Mouse (Mus musculus) embryonic facial prominence, embryonic 14.5 days (tissue): ENCODE results near the gene Phf6. TPM values are rescaled to one million over a fixed set of nuclear protein-coding genes. Genes with fewer than 3 reads are reported as not detected.

Experiments used
- ATAC-seq: fragments of 200-750 bp; cut with Nextera tagmentation; 2 replicates; pipeline ENCODE4 v1.8.0; 2017; ENCODE audit warnings: low read depth, moderate number of reproducible peaks, moderate TSS enrichment
- DNase-seq: peaks from one replicate; pipeline ENCODE4 v3.0.0-alpha.2; 2015; ENCODE audit warnings: low spot score
- H3K27ac ChIP-seq: fragments of 300-500 bp; sonication (generic); replicated peaks from 2 replicates; pipeline ENCODE4 v1.5.1; 2014; ENCODE audit warnings: low read depth, mild to moderate bottlenecking, low read length, moderate library complexity
- H3K27me3 ChIP-seq: fragments of 300-500 bp; sonication (generic); replicated peaks from 2 replicates; pipeline ENCODE4 v1.6.1; 2014; ENCODE audit warnings: low read length; ENCODE audit not compliant: control insufficient read depth, insufficient read depth
- H3K36me3 ChIP-seq: fragments of 300-500 bp; sonication (generic); 2 replicates; pipeline ENCODE4 v1.6.1; 2014; ENCODE audit warnings: low read length, mixed read lengths; ENCODE audit not compliant: control insufficient read depth, insufficient read depth
- H3K4me1 ChIP-seq: fragments of 300-500 bp; sonication (generic); 2 replicates; pipeline ENCODE4 v1.6.1; 2014; ENCODE audit warnings: antibody characterized with exemption, low read length; ENCODE audit not compliant: control insufficient read depth, insufficient read depth
- H3K4me2 ChIP-seq: fragments of 300-500 bp; sonication (generic); 2 replicates; pipeline ENCODE4 v1.6.1; 2014; ENCODE audit warnings: low read depth, mild to moderate bottlenecking, low read length, moderate library complexity, mixed read lengths
- H3K4me3 ChIP-seq: fragments of 300-500 bp; sonication (generic); 2 replicates; pipeline ENCODE4 v1.5.1; 2014; ENCODE audit warnings: low read depth, mild to moderate bottlenecking, low read length
- H3K9ac ChIP-seq: fragments of 300-500 bp; sonication (generic); 2 replicates; pipeline ENCODE4 v1.6.1; 2014; ENCODE audit warnings: low read depth, mild to moderate bottlenecking, low read length, moderate library complexity, mixed read lengths
- H3K9me3 ChIP-seq: fragments of 300-500 bp; sonication (generic); 2 replicates; pipeline ENCODE4 v1.6.1; 2016; ENCODE audit warnings: low read length; ENCODE audit not compliant: control insufficient read depth
- WGBS: fragments of 180-500 bp; shearing (Covaris S2); extraction: QIAGEN DNeasy Blood & Tissue Kit; methylation state at CpG from one replicate; pipeline ENCODE4 v1.1.7; 2014; 5-methylcytosine and 5-hydroxymethylcytosine counted together
- polyA plus RNA-seq: library from polyadenylated mRNA; unstranded; fragments of >200 nt; fragmentation: Nextera tagmentation; extraction: Ambion mirVana; gene quantifications from 2 replicates; pipeline ENCODE4 v1.2.1, GENCODE M21; 2014

The Phf6 gene
- polyA plus RNA-seq, 1 experiment from 2014 or later: 37.1 TPM

DNA sequence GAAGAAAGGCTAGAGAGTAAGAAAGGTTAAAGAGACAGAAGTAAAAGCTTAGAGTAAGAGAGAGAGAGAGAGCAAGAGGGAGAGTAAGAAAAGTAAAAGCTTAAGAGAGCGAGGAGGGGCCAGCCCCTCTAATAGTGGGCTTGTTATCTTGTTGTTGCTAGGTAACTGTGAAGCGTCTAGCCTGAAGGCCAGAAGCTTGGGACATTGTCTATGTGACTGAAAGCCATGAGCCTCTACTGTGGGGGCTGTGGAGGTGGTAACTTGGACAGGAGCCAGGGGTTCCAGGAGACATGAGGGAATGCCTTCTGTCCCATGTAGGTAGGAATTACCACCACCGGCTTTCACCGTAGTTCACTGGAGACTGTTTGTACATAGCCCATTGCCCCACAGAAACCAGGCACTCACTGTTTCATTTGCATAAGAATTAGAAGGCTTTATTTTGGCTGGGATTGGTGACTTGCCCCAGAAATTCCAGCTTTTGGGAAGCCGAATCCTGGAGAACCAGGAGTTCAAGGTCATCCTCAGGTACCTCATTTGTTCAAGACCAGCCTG lies 49.6 kb downstream of the Phf6 start:
- Histone ChIP-seq H3K9ac (no peak overlapping the region), H3K4me3 (no peak overlapping the region), H3K27ac (no peak overlapping the region), H3K27me3 (no peaks in the 10 kb centered on the region), H3K4me1 (no peaks in the 10 kb centered on the region), H3K9me3 (no peaks in the 10 kb centered on the region), H3K4me2 (no peak overlapping the region), H3K36me3 (no peaks in the 10 kb centered on the region)
- DNase-seq: peak; percentile 10
- ATAC-seq: no peak
- 75% methylated on average over 5 of the region's 5 CpGs for WGBS

DNA sequence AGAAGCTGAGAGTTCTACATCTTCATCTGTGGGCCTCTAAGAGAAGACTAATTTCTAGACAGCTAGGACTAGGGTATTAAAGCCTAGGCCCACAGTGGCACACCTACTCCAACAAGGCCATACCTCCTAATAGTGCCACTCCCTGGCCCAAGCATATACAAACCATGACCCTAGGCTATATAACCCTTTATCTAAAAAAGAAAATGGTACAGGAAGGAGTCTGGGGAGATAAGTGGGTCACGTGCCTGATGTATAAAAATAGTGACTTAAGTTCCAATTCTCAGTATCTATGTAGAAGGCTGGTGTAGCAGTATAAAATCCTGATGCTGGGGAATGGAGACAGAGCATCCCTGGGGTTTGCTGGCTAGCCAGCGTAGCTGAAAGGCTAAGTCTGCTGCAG lies 53.1 kb downstream of the Phf6 start:
- H3K27ac ChIP-seq: no peak overlapping the region
- no peak overlapping the region for H3K9ac ChIP-seq
- DNase-seq (no peak), ATAC-seq (no peak)
- no peaks in the 10 kb centered on the region for H3K27me3 ChIP-seq
- H3K4me3 ChIP-seq: no peak overlapping the region
- no peaks in the 10 kb centered on the region for H3K4me1 ChIP-seq
- H3K4me2 ChIP-seq: no peak overlapping the region
- no peaks in the 10 kb centered on the region for H3K9me3 ChIP-seq
- WGBS: 94% methylated on average over 2 of the region's 2 CpGs
- no peaks in the 10 kb centered on the region for H3K36me3 ChIP-seq

- DNase-seq (peak; percentile 2), ATAC-seq (no peak)
- Histone ChIP-seq H3K27ac (no peak overlapping the region), H3K9ac (no peak overlapping the region), H3K36me3 (no peaks in the 10 kb centered on the region), H3K4me2 (no peak overlapping the region), H3K9me3 (no peaks in the 10 kb centered on the region), H3K4me3 (no peak overlapping the region), H3K4me1 (no peaks in the 10 kb centered on the region), H3K27me3 (no peaks in the 10 kb centered on the region)
- 56% methylated on average over 2 of the region's 3 CpGs for WGBS
These were observed 59.3 kb downstream of the Phf6 start for GRCm38 (mm10) chrX:52971211-52972006.

- H3K4me1 ChIP-seq: no peaks in the 10 kb centered on the region
These were observed 60.1 kb downstream of the Phf6 start for GRCm38 (mm10) chrX:52972129-52972528.

GRCm38 (mm10) chrX:52972680-52973079 lies 60.6 kb downstream of the Phf6 start:
- Histone ChIP-seq H3K36me3 (no peaks in the 10 kb centered on the region), H3K9me3 (no peaks in the 10 kb centered on the region), H3K27me3 (no peaks in the 10 kb centered on the region), H3K4me3 (no peak overlapping the region), H3K27ac (no peak overlapping the region), H3K4me1 (no peaks in the 10 kb centered on the region), H3K9ac (no peak overlapping the region), H3K4me2 (no peak overlapping the region)
- 88% methylated on average over 1 of the region's 1 CpGs for WGBS
- ATAC-seq (no peak), DNase-seq (no peak)

More at GRCm38 (mm10) chrX:52972129-52972528, 60.1 kb downstream of the Phf6 start:
- Histone ChIP-seq H3K36me3 (no peaks in the 10 kb centered on the region), H3K4me2 (no peak overlapping the region), H3K27me3 (no peaks in the 10 kb centered on the region), H3K9me3 (no peaks in the 10 kb centered on the region), H3K27ac (no peak overlapping the region), H3K9ac (no peak overlapping the region), H3K4me3 (no peak overlapping the region)
- DNase-seq (no peak), ATAC-seq (no peak)
- WGBS: 47% methylated on average over 1 of the region's 1 CpGs

DNA sequence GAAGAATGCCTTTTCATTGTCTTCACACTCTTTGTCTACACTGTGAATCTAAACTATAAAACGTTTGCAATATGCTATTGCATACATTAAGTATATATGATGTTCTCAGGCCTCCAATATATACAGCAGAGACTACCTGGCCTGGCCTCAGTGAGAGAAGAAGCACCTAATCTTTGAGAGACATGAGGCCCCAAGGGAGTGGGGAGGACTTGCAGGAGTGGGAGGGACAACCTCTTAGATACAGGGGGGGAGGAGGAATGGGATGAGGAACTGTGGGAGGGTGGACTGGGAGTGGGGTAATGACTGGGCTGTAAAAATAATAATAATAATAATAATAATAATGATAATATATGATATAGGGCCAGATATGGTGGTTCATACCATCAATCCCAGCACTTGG lies 66.5 kb downstream of the Phf6 start:
- Histone ChIP-seq H3K9ac (no peak overlapping the region), H3K27me3 (no peaks in the 10 kb centered on the region), H3K4me3 (no peak overlapping the region), H3K4me1 (no peaks in the 10 kb centered on the region), H3K9me3 (no peaks in the 10 kb centered on the region), H3K4me2 (no peak overlapping the region), H3K27ac (no peak overlapping the region), H3K36me3 (no peaks in the 10 kb centered on the region)
- no peak for DNase-seq
- ATAC-seq: no peak
- WGBS: 56% methylated on average over 1 of the region's 1 CpGs

DNA sequence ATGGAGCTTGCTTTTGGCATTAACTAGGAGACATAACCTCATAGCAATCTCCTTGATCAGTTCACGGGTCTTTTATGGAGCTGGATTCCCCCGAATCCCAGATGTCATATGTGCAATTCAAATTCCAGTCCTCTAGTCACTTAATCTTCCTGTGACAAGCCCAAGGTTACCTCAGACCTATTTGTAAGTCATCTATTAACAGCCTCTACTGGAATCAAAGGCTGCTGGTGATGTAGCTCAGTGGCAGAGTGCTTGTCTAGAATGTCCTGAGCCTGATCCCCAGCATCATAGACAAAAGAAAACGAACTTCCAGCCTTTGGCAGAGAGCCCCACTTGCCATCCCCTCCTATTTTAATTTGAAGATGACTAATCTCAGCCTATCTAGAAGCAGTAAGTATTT lies 69.3 kb downstream of the Phf6 start:
- ATAC-seq: no peak
- WGBS: 69% methylated on average over 3 of the region's 3 CpGs
- Histone ChIP-seq H3K4me3 (no peak overlapping the region), H3K4me2 (no peak overlapping the region), H3K4me1 (no peaks in the 10 kb centered on the region), H3K27ac (no peak overlapping the region), H3K9ac (no peak overlapping the region), H3K36me3 (no peaks in the 10 kb centered on the region), H3K27me3 (no peaks in the 10 kb centered on the region), H3K9me3 (no peaks in the 10 kb centered on the region)
- DNase-seq: no peak

DNA sequence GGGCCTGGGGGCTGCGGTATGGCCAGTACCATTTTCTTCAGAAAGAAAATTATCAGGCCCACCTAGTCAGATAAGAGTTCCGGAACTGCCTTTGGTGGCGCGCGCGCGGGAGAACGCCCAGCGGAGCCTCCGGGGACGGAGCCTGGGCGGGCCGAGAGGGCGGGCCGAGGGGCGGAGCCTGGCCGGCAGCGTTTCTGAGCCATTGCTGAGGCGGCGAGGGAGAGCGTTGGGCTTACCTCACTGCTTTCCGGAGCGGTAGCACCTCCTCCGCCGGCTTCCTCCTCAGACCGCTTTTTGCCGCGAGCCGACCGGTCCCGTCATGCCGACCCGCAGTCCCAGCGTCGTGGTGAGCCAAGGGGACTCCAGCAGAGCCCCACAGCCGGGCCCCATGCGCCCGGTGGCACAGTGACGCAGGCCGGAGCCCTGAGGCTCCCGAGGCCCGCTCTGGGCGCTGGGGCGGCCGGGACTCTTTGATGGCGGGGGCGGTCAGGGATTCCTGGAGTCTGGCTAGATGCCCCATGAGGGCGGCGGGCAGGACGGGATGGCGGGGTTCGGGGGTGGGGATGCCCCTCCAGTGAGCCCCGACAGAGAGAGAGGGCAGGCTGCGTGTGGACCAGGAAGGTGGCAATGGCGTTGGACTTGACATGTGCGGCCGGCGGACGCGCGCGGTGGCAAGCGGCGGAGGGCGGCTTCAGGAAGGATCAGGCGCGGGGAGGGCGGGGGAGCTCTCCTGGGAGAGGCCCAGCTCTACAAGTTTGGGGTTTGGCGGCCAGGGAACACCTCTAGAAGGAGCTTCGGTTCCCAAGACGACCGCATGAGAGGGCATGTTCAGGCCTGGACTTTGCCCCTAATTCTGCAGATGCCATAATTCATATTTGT lies 76.1 kb downstream of the Phf6 start, which contains the start of gene Hprt:
Gene Hprt (plus strand): TSS at position 233 of the 879 bp plus-strand sequence.
- peak within 1 kb of the TSS; percentile 82 for H3K9ac ChIP-seq
- 22% methylated on average over 45 of the region's 72 CpGs for WGBS
- no peaks in the 10 kb centered on the region for H3K9me3 ChIP-seq
- no peaks in the 10 kb centered on the region for H3K4me1 ChIP-seq
- peak within 1 kb of the TSS; percentile 54 for H3K4me2 ChIP-seq
- peak within 1 kb of the TSS; percentile 89 for H3K27ac ChIP-seq
- DNase-seq (peak; percentile 91), ATAC-seq (peak; percentile 98)
- no peaks in the 10 kb centered on the region for H3K27me3 ChIP-seq
- H3K36me3 ChIP-seq: no peaks in the 10 kb centered on the region
- peak within 1 kb of the TSS; percentile 53 for H3K4me3 ChIP-seq
